Mouse (Mus musculus): ENCODE data around the gene Pmp22.

- TF ChIP-seq POLR2A (IDR thresholded peaks at IDR 0.05; ENCODE audit: insufficient read depth, low read depth, low read length) (no peak), CTCF (IDR thresholded peaks at IDR 0.05; ENCODE audit: insufficient read depth, low read depth, low read length) (no peak)
Measured at GRCm38 (mm10) chr11:63090986-63091385, 37.8 kb upstream of the Pmp22 start.

Measured in olfactory bulb, adult 2 months (tissue).